Mouse (Mus musculus) lung, embryonic 14.5 days (tissue): Measurements from ENCODE around the gene Adamts2. TPM values are rescaled to one million over a fixed set of nuclear protein-coding genes. Genes with fewer than 3 reads are reported as not detected.
A peak's percentile ranks its signal among the peaks of the same experiment; 100 is the strongest.

Source experiments
- ATAC-seq: fragments of 200-750 bp; cut with Nextera tagmentation; 2 replicates; pipeline ENCODE4 v1.8.0; 2017; ENCODE audit warnings: mild to moderate bottlenecking, moderate TSS enrichment, moderate library complexity; ENCODE audit not compliant: insufficient read depth
- DNase-seq: peaks from one replicate; pipeline ENCODE4 v3.0.0-alpha.2; 2015
- H3K27ac ChIP-seq: fragments of 300-500 bp; sonication (generic); 2 replicates; pipeline ENCODE4 v1.5.1; 2014; ENCODE audit warnings: low read depth, mild to moderate bottlenecking, moderate library complexity
- H3K27me3 ChIP-seq: fragments of 300-500 bp; sonication (generic); 2 replicates; pipeline ENCODE4 v1.6.1; 2014; ENCODE audit warnings: low read length, control low read depth; ENCODE audit not compliant: insufficient read depth
- H3K36me3 ChIP-seq: fragments of 300-500 bp; sonication (generic); 2 replicates; pipeline ENCODE4 v1.6.1; 2014; ENCODE audit warnings: control low read depth; ENCODE audit not compliant: insufficient read depth
- H3K4me1 ChIP-seq: fragments of 300-500 bp; sonication (generic); 2 replicates; pipeline ENCODE4 v1.6.1; 2014; ENCODE audit warnings: antibody characterized with exemption, control low read depth; ENCODE audit not compliant: insufficient read depth
- H3K4me2 ChIP-seq: fragments of 300-500 bp; sonication (generic); 2 replicates; pipeline ENCODE4 v1.6.1; 2014; ENCODE audit warnings: mild to moderate bottlenecking
- H3K4me3 ChIP-seq: fragments of 300-500 bp; sonication (generic); 2 replicates; pipeline ENCODE4 v1.5.1; 2014; ENCODE audit warnings: low read depth, low read length
- H3K9ac ChIP-seq: fragments of 300-500 bp; sonication (generic); 2 replicates; pipeline ENCODE4 v1.6.1; 2014
- H3K9me3 ChIP-seq: fragments of 300-500 bp; sonication (generic); 2 replicates; pipeline ENCODE4 v1.6.1; 2016; ENCODE audit warnings: low read depth, low read length, control low read depth
- CTCF ChIP-seq: IDR thresholded peaks from 2 replicates; pipeline ENCODE4 v1.5.1; 2016; ENCODE audit warnings: antibody characterized with exemption, low read depth
- WGBS: fragments of 180-500 bp; shearing (Covaris S2); extraction: QIAGEN DNeasy Blood & Tissue Kit; methylation state at CpG from one replicate; pipeline ENCODE4 v1.1.7; 2014; 5-methylcytosine and 5-hydroxymethylcytosine counted together
- polyA plus RNA-seq: library from polyadenylated mRNA; unstranded; fragments of >200 nt; fragmentation: Nextera tagmentation; extraction: Ambion mirVana; gene quantifications from 2 replicates; pipeline ENCODE4 v1.2.1, GENCODE M21; 2014

The Adamts2 gene
- polyA plus RNA-seq, 1 experiment from 2014 or later: 10.9 TPM

DNA sequence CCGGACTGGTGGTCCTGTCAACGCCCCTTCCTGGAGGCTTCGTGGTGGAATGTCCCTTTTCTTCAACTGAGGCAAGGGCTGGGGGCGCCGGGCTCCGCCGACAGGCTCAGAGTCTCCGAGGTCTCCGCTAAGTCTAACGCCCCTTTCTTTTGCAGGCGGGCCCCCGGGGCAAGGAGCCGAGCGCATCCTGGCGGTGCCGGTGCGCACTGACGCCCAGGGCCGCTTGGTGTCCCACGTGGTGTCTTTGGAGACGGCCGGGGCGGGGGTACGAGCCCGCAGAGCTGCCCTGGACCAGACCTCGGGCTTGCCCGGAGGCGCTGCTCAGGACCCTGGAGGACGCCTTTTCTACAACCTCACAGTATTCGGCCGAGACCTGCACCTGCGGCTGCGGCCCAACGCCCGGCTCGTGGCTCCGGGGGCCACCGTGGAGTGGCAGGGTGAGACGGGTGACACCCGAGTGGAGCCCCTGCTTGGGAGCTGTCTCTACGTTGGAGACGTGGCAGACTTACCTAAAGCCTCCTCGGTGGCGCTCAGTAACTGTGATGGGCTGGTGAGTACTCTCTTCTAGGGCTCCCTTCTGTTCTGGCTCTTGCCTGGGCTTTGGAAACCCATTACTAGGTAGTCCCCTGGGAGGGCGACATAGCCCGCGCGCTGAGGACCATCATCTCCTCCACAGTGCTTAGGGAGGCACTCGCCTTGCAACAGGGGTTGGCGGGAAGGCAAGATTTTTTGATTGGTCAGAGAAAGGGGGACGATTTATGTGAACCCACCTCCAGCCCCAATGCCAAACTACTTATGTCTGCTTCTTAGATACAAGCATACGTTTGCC lies 1.4 kb downstream of the Adamts2 start:
- H3K36me3 ChIP-seq: no peaks in the 10 kb centered on the region
- H3K9ac ChIP-seq: peak overlapping the region; percentile 20; the same call in 1 of the 2 replicates
- H3K27me3 ChIP-seq: peaks cover 44% of the 10 kb centered on the region
- no peaks in the 10 kb centered on the region for H3K4me1 ChIP-seq
- WGBS: 1% methylated on average over 52 of the region's 52 CpGs
- H3K4me3 ChIP-seq: peak overlapping the region; percentile 66
- TF ChIP-seq CTCF: peak; percentile 55
- peak; percentile 69 for DNase-seq
- H3K4me2 ChIP-seq: peak overlapping the region; percentile 96
- no peaks in the 10 kb centered on the region for H3K9me3 ChIP-seq
- peak; percentile 68 for ATAC-seq
- no peak overlapping the region for H3K27ac ChIP-seq

DNA sequence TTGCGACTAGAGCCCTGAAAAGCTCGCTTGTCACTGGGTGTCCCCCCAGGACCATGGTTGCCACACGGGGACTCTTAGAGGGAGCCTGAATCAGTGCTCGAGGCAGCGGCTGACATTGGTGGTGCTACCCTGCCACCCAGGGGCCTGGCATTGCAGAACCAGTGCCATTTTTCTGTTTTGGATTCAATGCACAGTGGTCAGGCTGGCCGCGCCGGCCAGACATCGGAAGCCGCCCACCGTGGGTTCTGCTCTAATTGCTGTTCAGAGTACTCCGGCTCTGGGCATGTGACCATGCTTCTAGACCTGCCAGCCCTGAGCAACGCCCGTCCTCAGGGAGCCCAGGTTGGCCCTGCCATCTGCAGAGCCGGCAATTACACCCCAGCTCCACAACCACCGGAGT lies 2.5 kb downstream of the Adamts2 start:
- no peak for TF ChIP-seq CTCF
- Histone ChIP-seq H3K4me2 (peak overlapping the region; percentile 96; the same call in 1 of the 2 replicates), H3K9ac (no peak overlapping the region), H3K36me3 (no peaks in the 10 kb centered on the region), H3K27me3 (peaks cover 44% of the 10 kb centered on the region), H3K4me3 (peak overlapping the region; percentile 66; the same call in 1 of the 2 replicates), H3K9me3 (no peaks in the 10 kb centered on the region), H3K27ac (no peak overlapping the region), H3K4me1 (no peaks in the 10 kb centered on the region)
- no peak for DNase-seq
- no peak for ATAC-seq
- 67% methylated on average over 16 of the region's 16 CpGs for WGBS

DNA sequence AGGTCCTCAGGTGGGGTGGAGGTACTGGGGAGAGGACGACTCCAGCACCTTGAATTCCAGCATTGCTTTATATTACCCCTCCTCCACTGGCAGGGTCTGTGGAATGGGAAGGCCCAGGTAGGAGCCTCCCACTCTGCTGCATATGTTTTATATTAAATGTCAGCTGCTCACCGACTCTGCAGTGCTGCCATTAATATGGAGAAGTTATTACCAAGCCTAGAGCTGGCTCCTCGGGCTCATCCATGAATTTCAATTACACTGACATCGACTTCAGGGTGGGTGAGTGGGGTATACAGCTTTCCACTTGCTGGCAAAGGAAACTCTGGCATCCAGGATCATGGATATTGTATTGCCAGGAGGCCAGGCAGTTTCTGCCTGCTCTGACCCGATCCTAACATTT lies 9.3 kb downstream of the Adamts2 start:
- Histone ChIP-seq H3K27ac (no peak overlapping the region), H3K9me3 (no peaks in the 10 kb centered on the region), H3K36me3 (no peaks in the 10 kb centered on the region), H3K4me3 (no peak overlapping the region), H3K4me2 (no peak overlapping the region), H3K4me1 (no peaks in the 10 kb centered on the region), H3K9ac (no peak overlapping the region), H3K27me3 (no peaks in the 10 kb centered on the region)
- no peak for DNase-seq
- 60% methylated on average over 5 of the region's 5 CpGs for WGBS
- no peak for ATAC-seq
- TF ChIP-seq CTCF: no peak

DNA sequence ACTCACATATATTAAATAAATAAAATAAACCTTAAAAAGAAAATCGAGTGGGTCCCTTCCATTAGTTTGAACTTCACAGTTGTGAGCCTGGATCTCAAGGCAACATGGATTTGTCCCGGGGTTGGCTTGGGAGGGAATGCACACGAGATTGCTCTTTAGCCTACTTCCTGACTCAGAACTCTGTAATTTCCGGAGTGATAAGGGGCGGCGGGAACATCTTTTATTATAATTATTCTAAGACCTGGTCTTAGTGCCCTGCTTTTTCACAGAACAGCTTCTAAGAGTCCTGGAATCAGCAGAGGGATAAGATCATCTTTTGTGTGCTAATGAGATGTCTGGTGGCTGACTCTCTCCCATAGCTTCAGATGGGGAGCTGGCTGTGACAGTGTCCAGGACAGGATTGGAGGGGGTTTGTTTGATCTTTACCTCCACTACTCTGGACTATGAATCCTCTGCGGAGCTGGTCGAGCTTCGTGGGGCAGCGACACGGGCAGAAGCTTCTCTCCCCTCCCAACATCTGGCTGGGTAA lies 15.2 kb downstream of the Adamts2 start:
- Histone ChIP-seq H3K9ac (no peak overlapping the region), H3K27me3 (no peaks in the 10 kb centered on the region), H3K9me3 (no peaks in the 10 kb centered on the region), H3K4me2 (no peak overlapping the region), H3K4me1 (peaks cover 10% of the 10 kb centered on the region; the same call in 1 of the 2 replicates), H3K36me3 (no peaks in the 10 kb centered on the region), H3K4me3 (no peak overlapping the region), H3K27ac (no peak overlapping the region)
- no peak for TF ChIP-seq CTCF
- DNase-seq (no peak), ATAC-seq (no peak)
- WGBS: 73% methylated on average over 11 of the region's 11 CpGs

DNA sequence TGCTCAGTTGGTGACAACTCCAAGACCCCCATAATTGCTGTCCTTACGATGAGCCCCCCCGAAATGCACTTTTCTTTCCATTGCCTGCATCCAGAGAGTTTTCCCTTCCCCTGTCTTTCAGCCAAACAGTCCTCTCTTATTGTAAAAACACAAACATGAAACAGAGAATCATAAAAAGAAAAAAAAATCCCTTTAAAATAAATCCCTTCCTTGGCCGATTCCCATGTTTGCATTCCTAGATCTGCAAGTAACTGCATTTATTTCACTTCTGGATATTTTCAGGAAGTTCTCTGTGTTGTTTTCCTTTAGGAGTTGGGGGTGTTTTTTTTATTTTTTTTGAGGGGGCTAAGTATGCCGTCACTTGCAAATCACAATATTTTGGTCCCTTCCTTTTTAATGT lies 19.0 kb downstream of the Adamts2 start:
- Histone ChIP-seq H3K9ac (no peak overlapping the region), H3K27me3 (no peaks in the 10 kb centered on the region), H3K9me3 (no peaks in the 10 kb centered on the region), H3K4me2 (no peak overlapping the region), H3K4me3 (no peak overlapping the region), H3K36me3 (no peaks in the 10 kb centered on the region), H3K4me1 (peaks cover 33% of the 10 kb centered on the region), H3K27ac (peak overlapping the region; percentile 78)
- no peak for TF ChIP-seq CTCF
- DNase-seq (no peak), ATAC-seq (no peak)
- WGBS: 57% methylated on average over 4 of the region's 4 CpGs

DNA sequence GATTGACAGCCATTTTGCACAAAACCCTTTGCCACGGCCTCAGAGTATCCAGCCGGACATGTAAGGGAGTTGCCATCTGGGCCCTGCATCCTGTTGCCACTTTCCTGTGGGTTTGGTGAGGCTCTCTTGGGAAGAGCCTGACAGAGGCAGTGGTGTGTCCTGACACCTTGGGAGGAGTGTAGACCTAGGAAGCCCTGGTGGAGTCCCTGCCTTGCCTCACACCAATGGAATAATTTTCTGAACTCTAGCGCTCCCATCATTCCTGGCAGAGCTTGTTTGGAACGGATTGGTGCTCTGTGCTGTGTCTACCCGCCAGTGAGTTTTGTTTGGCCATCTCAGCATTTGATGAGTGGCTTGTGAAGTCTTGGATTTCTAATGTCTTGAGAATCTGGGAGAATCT lies 19.5 kb downstream of the Adamts2 start:
- Histone ChIP-seq H3K36me3 (no peaks in the 10 kb centered on the region), H3K4me1 (peaks cover 33% of the 10 kb centered on the region), H3K9ac (no peak overlapping the region), H3K27ac (peak overlapping the region; percentile 78), H3K4me2 (peak overlapping the region; percentile 47; the same call in 1 of the 2 replicates), H3K9me3 (no peaks in the 10 kb centered on the region), H3K4me3 (no peak overlapping the region), H3K27me3 (no peaks in the 10 kb centered on the region)
- WGBS: 42% methylated on average over 5 of the region's 5 CpGs
- no peak for TF ChIP-seq CTCF
- DNase-seq (peak; percentile 46), ATAC-seq (no peak)

DNA sequence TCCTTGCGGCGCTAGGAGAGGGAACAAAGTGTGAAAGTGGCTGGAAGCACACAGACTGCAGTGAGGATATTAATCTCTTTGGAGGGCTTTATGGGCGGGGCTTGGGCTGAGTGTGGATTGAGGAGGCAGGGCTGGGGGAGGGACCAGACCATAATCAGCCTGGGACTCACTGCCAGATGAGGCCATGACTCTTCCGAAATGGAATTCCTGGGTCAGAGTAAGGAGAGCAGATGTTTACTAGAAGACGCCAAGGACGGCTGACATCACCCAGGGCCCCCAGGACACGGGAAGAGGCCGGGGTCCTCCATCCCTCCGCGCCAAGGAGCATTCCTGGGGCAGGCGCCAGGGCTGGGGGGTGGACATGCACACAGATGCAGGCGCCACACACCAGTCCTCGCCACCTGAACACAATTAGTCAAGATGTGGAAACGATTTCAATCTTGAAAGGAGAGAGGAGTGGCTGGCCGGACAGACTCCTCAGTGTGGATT lies 20.4 kb downstream of the Adamts2 start:
- H3K27ac ChIP-seq: peak overlapping the region; percentile 78; the same call in 1 of the 2 replicates
- peak overlapping the region; percentile 47 for H3K4me2 ChIP-seq
- peaks cover 33% of the 10 kb centered on the region for H3K4me1 ChIP-seq
- no peak for TF ChIP-seq CTCF
- WGBS: 11% methylated on average over 15 of the region's 15 CpGs
- ATAC-seq (peak; percentile 92), DNase-seq (peak; percentile 92)
- no peak overlapping the region for H3K4me3 ChIP-seq
- no peaks in the 10 kb centered on the region for H3K27me3 ChIP-seq
- no peaks in the 10 kb centered on the region for H3K9me3 ChIP-seq
- no peak overlapping the region for H3K9ac ChIP-seq
- H3K36me3 ChIP-seq: no peaks in the 10 kb centered on the region
